Mouse (Mus musculus): ENCODE measurements at regions not wholly inside any gene's neighbourhood (a gene's known extent, or its start where the extent isn't known, plus 50 kb on each side); places are given as distances from the start of the nearest gene placed in this dataset.

- no peak for DNase-seq (ENCODE audit: low read depth, low spot score)
Observed at GRCm38 (mm10) chr7:65244936-65245335, 88.6 kb upstream of the Fam189a1 start.

GRCm38 (mm10) chr7:65241208-65241607, 84.8 kb upstream of the Fam189a1 start:
- no peak for DNase-seq (ENCODE audit: low read depth, low spot score)

- no peak for DNase-seq (ENCODE audit: low read depth, low spot score)
Observed at GRCm38 (mm10) chr7:65235701-65236100, 79.3 kb upstream of the Fam189a1 start.

GRCm38 (mm10) chr7:65233681-65234080, 77.3 kb upstream of the Fam189a1 start:
- DNase-seq (ENCODE audit: low read depth, low spot score), result peak; percentile 16

- no peak for DNase-seq (ENCODE audit: low read depth, low spot score)
Observed at GRCm38 (mm10) chr7:65229306-65229705, 72.9 kb upstream of the Fam189a1 start.

- DNase-seq (ENCODE audit: low read depth, low spot score), result no peak
Observed at GRCm38 (mm10) chr7:65226218-65226617, 69.8 kb upstream of the Fam189a1 start.

- DNase-seq (ENCODE audit: low read depth, low spot score), result peak; percentile 25
Observed at GRCm38 (mm10) chr7:65213216-65213925, 57.0 kb upstream of the Fam189a1 start.

GRCm38 (mm10) chr7:65207240-65207639, 50.9 kb upstream of the Fam189a1 start:
- DNase-seq (ENCODE audit: low read depth, low spot score), result no peak
